Mouse (Mus musculus) testis, adult 2 months (tissue): ENCODE measurements around the gene Rplp0. TPM values are rescaled to one million over a fixed set of nuclear protein-coding genes. Genes with fewer than 3 reads are reported as not detected.
"Not testable (repeated sequence)": the region's sequence is repeated elsewhere in the genome, so short reads cannot be mapped to it uniquely, and the experiment has no call there.

Source experiments
- H3K27ac ChIP-seq: fragments of 200-500 bp; 2 replicates; pipeline ENCODE4 v1.5.1; 2012; ENCODE audit warnings: low read depth, low read length; ENCODE audit not compliant: control insufficient read depth, insufficient read depth
- H3K27me3 ChIP-seq: fragments of 200-500 bp; 2 replicates; pipeline ENCODE4 v1.6.1; 2012; ENCODE audit warnings: mild to moderate bottlenecking, low read length, moderate library complexity; ENCODE audit not compliant: control insufficient read depth, insufficient read depth
- H3K36me3 ChIP-seq: fragments of 200-500 bp; 2 replicates; pipeline ENCODE4 v1.6.1; 2012; ENCODE audit warnings: mild to moderate bottlenecking, low read length; ENCODE audit not compliant: control insufficient read depth, insufficient read depth
- H3K4me1 ChIP-seq: fragments of 200-500 bp; 2 replicates; pipeline ENCODE4 v1.6.1; 2012; ENCODE audit warnings: low read length; ENCODE audit not compliant: control insufficient read depth, insufficient read depth
- H3K4me3 ChIP-seq: fragments of 200-500 bp; 2 replicates; pipeline ENCODE4 v1.5.1; 2012; ENCODE audit warnings: low read depth, mild to moderate bottlenecking, low read length, moderate library complexity, mixed read lengths; ENCODE audit not compliant: control insufficient read depth
- CTCF ChIP-seq: fragments of 200-500 bp; IDR thresholded peaks from 2 replicates; pipeline ENCODE4 v1.5.1; 2012; ENCODE audit warnings: low read depth, mild to moderate bottlenecking, inconsistent platforms, low read length, moderate library complexity; ENCODE audit not compliant: control insufficient read depth, insufficient read depth, insufficient replicate concordance
- POLR2A ChIP-seq: fragments of 200-500 bp; IDR thresholded peaks from 2 replicates; pipeline ENCODE4 v1.6.1; 2012; ENCODE audit warnings: low read depth, mild to moderate bottlenecking, inconsistent platforms, low read length, moderate library complexity; ENCODE audit not compliant: control insufficient read depth
- polyA plus RNA-seq: library from polyadenylated mRNA; depleted of rRNA; stranded (reverse); fragments of >200 nt; gene quantifications from 2 replicates; pipeline ENCODE4 v1.2.3, GENCODE M21; 2012

Rplp0 gene
- polyA plus RNA-seq, 1 experiment, result 1,500 TPM

DNA sequence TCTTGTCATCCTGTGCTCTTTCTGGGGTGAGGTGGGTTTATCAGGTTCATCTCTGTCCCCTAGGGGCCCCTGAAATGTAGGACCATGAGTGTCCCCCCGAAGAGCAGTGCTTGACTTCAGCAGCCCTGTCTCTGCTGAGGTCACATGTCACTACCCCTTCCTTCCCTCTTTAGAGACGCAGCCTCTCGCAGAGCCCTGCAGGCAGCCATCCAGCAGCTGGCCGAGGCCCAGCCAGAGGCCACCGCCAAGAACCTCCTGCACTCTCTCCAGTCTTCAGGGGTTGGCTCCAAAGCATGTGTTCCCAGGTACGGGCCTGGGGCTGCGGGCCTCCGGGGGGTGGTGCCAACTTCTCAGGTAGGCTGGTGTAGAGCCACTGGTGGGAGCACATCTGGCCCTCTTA, 15.7 kb downstream of the Rplp0 start:
- Histone ChIP-seq H3K27ac (no peak overlapping the region), H3K36me3 (peaks cover 4% of the 10 kb centered on the region)
- TF ChIP-seq CTCF (no peak), POLR2A (no peak)

GRCm38 (mm10) chr5:115577686-115578085, 18.4 kb downstream of the Rplp0 start:
- not testable (repeated sequence) for H3K27ac ChIP-seq, H3K36me3 ChIP-seq, H3K4me1 ChIP-seq, H3K27me3 ChIP-seq, H3K4me3 ChIP-seq

More for the DNA sequence above, 15.7 kb downstream of the Rplp0 start:
- Histone ChIP-seq H3K4me1 (no peaks in the 10 kb centered on the region), H3K4me3 (no peak overlapping the region), H3K27me3 (no peaks in the 10 kb centered on the region)

GRCm38 (mm10) chr5:115578922-115579321, 19.7 kb downstream of the Rplp0 start:
- Histone ChIP-seq H3K4me3 (no peak overlapping the region), H3K4me1 (no peaks in the 10 kb centered on the region), H3K27ac (no peak overlapping the region), H3K36me3 (peaks cover 9% of the 10 kb centered on the region), H3K27me3 (no peaks in the 10 kb centered on the region)
- TF ChIP-seq CTCF (no peak), POLR2A (no peak)

- TF ChIP-seq POLR2A, result no peak
- TF ChIP-seq CTCF, result no peak
- Histone ChIP-seq H3K27ac (no peak overlapping the region), H3K27me3 (no peaks in the 10 kb centered on the region), H3K4me3 (no peak overlapping the region), H3K4me1 (no peaks in the 10 kb centered on the region), H3K36me3 (peaks cover 9% of the 10 kb centered on the region)
These were observed 20.1 kb downstream of the Rplp0 start for GRCm38 (mm10) chr5:115579363-115579762.

DNA sequence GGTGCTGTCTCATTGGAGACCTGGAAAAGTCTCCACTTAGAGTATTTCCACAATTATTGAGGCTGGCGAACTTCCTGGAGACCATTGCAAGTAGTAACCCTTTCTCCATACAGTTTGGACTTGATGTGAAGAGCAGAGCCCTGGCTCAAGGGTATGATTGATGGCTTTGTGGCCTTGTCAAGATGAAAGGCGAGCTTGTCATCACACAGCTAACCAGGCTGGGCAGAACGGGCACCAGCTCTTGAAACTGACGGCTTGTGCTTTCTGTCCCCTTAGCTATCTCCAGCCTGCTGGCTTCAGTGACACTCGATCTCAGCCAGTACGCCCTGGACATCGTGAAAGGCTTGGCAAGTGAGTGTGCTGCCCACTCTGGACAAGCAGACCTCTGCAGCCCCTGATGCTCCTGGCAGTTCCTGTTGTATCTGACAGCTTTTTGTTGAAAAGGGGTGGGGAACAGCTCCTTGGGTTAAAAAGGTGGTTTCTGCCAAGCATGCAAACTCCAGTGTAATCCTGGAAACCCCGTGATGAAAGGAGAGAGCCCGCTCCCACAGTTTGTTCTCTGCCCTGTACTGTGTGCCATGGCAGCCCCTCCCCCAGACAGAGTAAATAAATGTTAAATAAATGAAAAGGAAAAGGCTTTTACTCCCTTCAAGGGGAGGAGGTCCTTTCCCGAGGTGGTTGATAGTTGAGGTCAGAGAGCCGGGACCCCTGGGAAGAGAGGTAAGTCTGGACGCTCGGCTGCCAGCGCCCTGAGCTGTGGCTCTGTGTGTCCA, 21.1 kb downstream of the Rplp0 start:
- peaks cover 9% of the 10 kb centered on the region for H3K36me3 ChIP-seq
- TF ChIP-seq CTCF (no peak), POLR2A (no peak)
- no peak overlapping the region for H3K4me3 ChIP-seq
- no peaks in the 10 kb centered on the region for H3K4me1 ChIP-seq
- H3K27me3 ChIP-seq, result no peaks in the 10 kb centered on the region
- no peak overlapping the region for H3K27ac ChIP-seq

DNA sequence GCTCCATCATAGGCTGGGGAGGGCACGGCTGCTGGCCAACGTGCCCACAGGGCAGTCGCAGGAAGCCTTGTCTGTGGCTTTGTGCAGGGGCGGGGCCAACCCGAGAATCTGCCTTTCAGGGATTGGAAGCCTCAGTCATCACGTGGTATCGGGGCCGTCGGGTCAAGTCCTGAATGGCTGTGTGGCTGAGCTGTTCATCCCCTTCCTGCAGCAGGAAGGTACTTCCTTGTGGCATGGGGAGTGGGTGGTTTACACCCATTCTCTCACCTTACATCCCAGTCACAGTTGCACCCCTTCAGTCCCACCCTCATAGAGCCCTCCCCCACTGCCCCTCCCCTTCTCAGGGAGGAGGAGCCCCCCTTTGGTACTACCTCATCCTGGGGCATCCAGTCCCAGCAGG, 22.4 kb downstream of the Rplp0 start:
- Histone ChIP-seq H3K36me3 (peaks cover 11% of the 10 kb centered on the region), H3K4me1 (no peaks in the 10 kb centered on the region), H3K4me3 (no peak overlapping the region), H3K27ac (no peak overlapping the region), H3K27me3 (no peaks in the 10 kb centered on the region)
- TF ChIP-seq POLR2A (no peak), CTCF (no peak)

GRCm38 (mm10) chr5:115585616-115586015, 26.3 kb downstream of the Rplp0 start:
- Histone ChIP-seq H3K4me3 (no peak overlapping the region), H3K27ac (no peak overlapping the region), H3K36me3 (peaks cover 17% of the 10 kb centered on the region), H3K4me1 (no peaks in the 10 kb centered on the region), H3K27me3 (no peaks in the 10 kb centered on the region)
- TF ChIP-seq POLR2A (no peak), CTCF (no peak)
